Mouse (Mus musculus) megakaryocyte-erythroid progenitor cell, adult 5-6 weeks (primary cell): ENCODE data around the gene Metrnl. TPM values are rescaled to one million over a fixed set of nuclear protein-coding genes. Genes with fewer than 3 reads are reported as not detected.

Experiments used
- ATAC-seq: replicated peaks from 2 replicates; pipeline ENCODE4 v1.8.0; 2016; ENCODE audit warnings: mild to moderate bottlenecking, inconsistent platforms; ENCODE audit not compliant: severe bottlenecking, poor library complexity, low FRiP score, low TSS enrichment
- total RNA-seq, 2 experiments: library from RNA; stranded (forward) in 1 of 2; stranded (reverse) in 1 of 2; fragments of 200-1000, 215-1000 nt in 1 of 2; fragments of >200 nt in 1 of 2; fragmentation: Nextera tagmentation in 1 of 2; gene quantifications; 2 replicates each; pipeline ENCODE4 v1.2.3; 2014 to 2017

The Metrnl gene
- total RNA-seq, 2 experiments from 2014 or later, result 1.6 TPM; not detected in 1

DNA sequence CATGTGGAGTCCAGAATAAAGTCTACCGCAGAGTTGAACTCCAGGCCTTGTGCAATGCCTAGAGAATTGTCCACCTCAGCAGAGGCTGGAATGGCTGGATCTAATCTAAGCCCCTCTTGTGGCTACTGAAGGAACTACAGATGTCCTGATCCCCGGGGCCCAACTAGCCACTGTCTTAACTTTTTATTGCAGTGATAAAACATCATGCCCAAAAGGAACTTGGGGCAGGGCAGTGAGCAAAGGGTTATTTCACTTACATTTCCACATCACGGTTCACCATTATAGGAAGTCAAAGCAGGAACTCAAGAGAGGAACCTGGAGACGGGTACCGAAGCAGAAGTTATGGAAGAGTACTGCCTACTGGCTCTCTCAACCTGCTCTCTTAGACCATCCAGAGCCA is 20.6 kb upstream of the Metrnl start:
- peak; percentile 89 for ATAC-seq

DNA sequence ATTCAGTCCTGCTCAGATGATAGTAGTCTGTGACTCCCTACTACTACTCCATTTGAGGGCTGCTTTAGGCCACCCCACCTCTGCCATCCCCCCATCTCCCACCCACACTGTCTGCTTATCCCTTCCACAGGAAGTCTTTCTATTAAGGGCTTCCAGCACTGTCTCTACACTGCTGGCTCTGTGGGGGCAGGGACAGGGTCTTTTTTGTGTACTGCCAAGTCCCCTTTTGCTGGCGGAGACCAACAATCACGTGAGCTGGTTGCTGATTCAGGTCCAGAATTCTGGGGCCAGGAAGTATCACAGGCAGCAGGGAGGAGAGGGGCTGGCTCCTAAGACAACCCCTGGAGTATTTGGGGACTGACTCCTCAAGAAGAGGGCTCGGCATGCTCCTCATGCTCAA is 18.1 kb upstream of the Metrnl start:
- ATAC-seq, result no peak

- ATAC-seq, result no peak
Measured at GRCm38 (mm10) chr11:121685491-121686001, 15.8 kb upstream of the Metrnl start.

GRCm38 (mm10) chr11:121686091-121686490 is 15.3 kb upstream of the Metrnl start:
- ATAC-seq, result no peak

DNA sequence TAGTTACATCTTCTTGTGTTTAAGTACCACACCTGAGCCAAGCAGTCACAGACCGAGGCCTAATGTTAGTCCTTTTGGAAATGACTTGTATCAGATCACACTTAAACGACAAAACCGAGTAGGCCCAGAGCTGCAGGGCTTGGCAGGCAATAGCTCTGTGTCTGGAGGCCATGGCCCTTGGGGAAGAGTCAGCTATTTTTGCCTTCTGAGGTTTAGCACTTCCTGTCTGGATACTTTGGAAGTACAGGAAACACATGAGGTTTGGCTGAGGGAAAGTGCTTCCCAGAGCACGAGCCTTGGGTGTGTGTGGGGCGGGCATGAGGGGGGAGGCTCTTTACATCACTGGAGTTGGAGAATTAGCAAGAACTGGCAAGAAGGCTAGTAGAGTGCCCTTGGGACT is 14.7 kb upstream of the Metrnl start:
- no peak for ATAC-seq

DNA sequence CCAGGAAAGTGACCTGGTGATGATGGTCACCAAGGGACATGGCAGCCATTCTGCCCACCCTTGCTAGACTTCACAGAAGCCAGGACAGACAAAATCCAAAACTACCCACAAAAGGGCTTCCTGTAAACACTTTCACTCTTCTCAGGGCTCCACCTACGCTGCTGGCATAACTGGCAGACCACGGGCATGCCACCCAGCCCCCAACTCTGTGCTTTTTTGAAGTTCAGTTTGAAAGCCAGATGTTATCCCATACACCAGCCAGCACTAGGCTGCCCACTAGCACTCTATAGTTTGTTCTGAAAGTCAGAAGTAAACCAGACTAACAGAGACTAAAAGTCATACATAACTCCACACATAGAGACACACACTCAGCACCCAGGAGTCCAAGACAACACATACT is 13.3 kb upstream of the Metrnl start:
- ATAC-seq, result no peak

- ATAC-seq, result peak; percentile 37; the same call in 1 of the 2 replicates
Measured at GRCm38 (mm10) chr11:121695304-121696064, 5.9 kb upstream of the Metrnl start.

GRCm38 (mm10) chr11:121697271-121697670 is 4.1 kb upstream of the Metrnl start:
- no peak for ATAC-seq

- ATAC-seq, result no peak
Measured at GRCm38 (mm10) chr11:121698381-121698955, 2.9 kb upstream of the Metrnl start.

GRCm38 (mm10) chr11:121702111-121702894 is 959 bp downstream of the Metrnl start:
- peak; percentile 80 for ATAC-seq

DNA sequence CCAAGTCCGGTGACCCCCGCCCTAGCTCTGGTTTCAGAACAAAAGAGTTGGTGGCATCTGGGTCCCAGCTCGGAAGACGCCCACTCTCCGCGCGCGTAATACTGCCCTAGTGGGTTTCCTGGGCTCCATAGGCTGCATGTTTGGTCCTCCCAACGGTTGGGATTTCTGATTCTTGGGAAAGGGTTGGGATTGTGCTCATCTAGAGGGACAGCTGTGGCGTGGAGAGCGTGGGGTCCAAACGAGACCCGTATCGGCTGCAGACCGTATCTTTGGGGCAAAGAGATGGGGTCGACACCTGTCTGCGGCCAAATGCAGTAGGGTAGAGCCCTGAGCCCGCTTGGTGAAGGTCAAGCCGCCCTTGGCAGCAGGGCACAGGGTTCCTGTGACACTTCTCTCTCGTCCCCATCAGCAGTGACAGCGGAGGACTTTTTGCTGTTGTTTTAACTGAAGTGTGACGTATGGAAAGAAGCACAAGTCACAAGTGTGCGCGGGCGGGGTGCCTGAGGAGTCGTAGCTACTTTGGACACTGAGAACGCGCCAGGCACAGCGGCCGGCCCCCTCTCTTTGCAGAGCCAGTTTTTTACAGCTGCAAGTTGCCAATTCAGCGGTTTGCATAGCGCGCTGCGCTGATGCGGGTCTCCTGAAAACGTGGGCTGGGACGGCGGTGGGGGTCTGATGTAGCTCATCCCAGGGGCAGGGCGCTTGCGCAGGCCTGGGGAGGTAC is 1.7 kb downstream of the Metrnl start:
- ATAC-seq, result peak; percentile 37

GRCm38 (mm10) chr11:121703619-121704215 is 2.4 kb downstream of the Metrnl start:
- peak; percentile 19; the same call in 1 of the 2 replicates for ATAC-seq

DNA sequence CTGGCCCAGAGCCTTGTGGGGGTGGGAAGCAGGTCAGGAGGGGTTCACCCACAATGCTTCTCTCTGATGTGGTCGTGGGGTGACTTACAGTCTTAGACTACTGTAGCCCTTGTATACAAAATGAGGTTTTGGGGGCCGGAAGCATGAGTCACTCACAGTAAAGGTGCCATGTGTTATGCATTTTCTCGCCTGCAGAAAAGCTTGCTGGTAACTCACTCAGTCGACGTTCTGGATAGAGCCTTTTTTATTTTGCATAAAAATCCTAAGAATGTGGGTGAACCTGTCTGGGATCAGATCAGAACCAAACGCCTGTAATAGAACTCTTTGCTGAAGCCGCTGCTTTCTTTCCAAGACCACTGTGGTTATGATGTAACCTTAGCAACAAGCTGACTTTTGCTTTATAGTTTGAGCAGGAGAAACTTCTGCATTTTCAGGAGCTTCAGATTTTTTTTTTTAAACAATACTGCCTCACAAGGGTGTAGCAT is 5.2 kb downstream of the Metrnl start:
- ATAC-seq, result no peak

DNA sequence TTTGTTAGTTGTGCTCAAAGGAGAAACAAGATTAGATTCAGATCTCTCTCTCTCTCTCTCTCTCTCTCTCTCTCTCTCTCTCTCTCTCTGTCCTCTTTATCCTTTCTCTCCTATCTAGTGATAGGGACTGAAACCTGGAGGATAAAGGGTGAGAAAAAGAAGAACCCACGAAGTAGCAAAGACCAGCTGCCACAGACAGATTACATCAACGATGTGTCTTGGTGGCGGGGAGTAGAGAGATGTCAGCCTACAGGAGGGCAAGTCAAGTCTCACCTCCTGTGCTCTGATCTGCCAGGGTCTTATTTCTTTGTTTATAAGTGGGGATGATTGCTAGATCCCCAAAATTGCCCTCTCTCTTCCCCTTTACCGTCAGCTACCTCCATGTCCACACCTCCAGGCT is 7.9 kb downstream of the Metrnl start:
- no peak for ATAC-seq

GRCm38 (mm10) chr11:121710245-121710644 is 8.9 kb downstream of the Metrnl start:
- ATAC-seq, result no peak

- ATAC-seq, result no peak
Measured at GRCm38 (mm10) chr11:121712987-121713386, 11.6 kb downstream of the Metrnl start.

- ATAC-seq, result no peak
Measured at GRCm38 (mm10) chr11:121713569-121713968, 12.2 kb downstream of the Metrnl start.

GRCm38 (mm10) chr11:121714745-121715485 is 13.6 kb downstream of the Metrnl start:
- ATAC-seq, result no peak
